Mouse (Mus musculus) spleen, postnatal 14 days (tissue): Measurements from ENCODE around the gene Hoxb3.

Experiments
- DNase-seq, 2 experiments: peaks; one replicate each; pipeline ENCODE4 v3.0.0; 2021 to 2022; ENCODE audit warnings: low spot score in 2 of 2

The Hoxb3 gene

GRCm38 (mm10) chr11:96288455-96289221 is 34.5 kb upstream of the Hoxb3 start:
- DNase-seq, result no peak

DNA sequence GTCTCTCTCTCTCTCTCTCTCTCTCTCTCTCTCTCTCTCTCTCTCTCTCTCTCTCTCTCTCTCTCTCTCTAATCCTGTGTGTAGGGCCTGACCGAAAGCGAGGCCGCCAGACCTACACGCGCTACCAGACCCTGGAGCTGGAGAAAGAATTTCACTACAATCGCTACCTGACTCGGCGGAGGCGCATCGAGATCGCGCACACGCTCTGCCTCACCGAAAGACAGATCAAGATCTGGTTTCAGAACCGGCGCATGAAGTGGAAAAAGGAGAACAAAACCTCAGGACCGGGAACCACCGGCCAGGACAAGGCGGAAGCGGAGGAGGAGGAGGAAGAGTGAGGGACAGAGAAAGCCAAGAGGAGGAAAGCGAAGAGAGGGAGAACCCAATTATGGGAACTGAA is 33.8 kb upstream of the Hoxb3 start:
- no peak for DNase-seq

GRCm38 (mm10) chr11:96289837-96290236 is 33.3 kb upstream of the Hoxb3 start:
- DNase-seq, result no peak

DNA sequence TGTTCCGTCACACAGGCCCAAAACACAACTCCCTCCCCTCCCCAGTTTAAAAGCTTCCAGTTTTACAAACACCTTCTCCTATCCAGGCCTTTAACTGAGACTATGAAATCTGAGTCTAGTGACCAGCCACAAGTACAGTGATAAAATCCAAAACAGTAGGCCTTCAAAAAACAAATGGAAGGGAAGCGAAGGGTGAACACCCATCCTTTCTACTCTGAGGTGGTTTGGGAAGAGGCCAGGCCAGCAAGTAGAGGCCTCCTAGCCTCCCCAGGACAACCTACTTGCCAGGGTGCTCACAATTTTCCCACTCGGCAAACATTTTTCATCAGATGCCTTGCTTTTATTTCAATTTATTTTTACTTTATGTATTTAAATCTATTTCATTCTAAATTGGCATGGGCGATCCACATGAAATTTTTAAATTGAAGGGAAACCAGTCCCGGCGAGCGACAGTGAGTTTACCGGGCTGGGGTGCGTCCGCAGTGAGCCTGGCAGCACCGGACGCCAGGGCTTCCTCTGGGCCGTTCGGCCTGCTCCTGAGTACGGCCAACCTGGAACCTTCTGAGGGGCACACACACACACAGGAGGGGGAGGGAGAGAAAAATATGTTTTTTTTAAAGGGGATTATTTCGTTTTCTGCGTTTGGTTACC is 32.3 kb upstream of the Hoxb3 start:
- no peak for DNase-seq

- DNase-seq, result no peak
These were observed 31.2 kb upstream of the Hoxb3 start, which contains the start of gene Hoxb6 for GRCm38 (mm10) chr11:96291681-96292564. TSS of gene Hoxb6 (plus strand) at chr11:96292476.

- no peak for DNase-seq
These were observed 30.4 kb upstream of the Hoxb3 start for GRCm38 (mm10) chr11:96292565-96293301.

DNA sequence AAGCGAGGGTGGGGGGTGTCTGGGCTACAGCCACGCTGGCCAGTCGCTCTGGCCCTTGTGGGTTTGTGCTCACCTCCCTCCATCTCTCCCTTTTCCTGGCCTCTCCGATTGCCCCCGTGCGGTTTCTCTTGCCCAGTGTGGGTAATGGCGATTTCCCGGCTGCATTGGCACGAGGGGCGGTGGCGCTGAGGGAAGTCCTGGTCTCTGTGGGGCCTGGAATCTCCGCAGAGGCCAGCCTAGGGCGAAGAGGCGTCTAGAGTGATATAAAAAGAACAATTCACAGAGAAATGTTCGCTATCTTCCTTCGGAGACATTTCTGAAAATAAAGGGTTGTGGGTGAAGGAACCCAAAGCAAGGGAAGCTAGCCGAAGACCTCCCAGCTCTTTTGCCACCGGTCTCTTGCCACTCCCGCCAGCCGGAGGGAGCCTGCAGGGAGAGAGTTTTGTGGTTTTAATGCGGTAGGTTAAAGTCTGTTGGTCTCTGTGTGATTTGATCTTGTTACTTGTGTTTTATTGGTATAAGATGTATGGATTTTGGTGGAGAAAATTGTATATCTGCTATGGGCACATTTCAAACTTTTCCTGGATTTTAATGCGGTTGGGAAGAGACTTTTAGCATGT is 29.7 kb upstream of the Hoxb3 start:
- DNase-seq, result no peak

DNA sequence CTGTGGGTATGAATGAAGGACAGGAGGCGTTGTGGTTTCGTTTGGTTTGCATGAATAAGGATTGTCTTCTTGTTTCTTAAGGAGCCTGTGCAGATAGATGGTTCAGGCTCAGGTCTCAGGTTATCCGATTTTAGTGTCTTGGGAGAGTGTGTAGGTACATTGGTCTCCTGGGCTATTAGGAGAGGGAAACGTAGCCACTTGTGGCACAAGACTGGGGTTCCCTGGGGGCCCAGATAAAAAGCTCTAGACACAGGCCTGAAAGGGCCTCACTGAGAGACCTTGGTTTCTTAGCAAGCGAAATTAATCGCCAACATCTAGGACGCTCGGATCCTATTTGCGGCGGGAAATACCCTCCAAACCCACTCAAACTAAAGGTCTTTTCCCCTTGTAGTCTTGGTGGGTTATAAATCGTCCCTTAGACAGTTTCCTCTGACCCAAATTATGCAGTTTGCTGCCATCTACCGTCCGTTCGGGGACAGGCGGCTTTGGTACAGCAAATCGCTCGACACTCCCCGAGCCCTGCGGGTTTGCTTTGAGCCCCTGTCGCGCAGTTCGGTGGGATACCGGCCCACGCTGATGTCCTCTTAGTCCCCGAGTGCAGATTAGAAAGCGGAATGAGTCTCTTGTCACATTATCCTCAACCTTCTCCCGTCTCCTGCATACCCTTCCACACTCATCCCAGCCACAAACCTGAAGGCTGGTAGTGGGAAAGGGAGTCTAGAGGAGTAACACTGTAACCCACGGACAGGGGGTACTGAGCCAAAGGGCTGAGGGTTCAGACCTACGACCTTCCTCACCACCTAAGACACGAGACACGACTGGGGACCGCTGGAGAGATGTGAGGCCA is 28.7 kb upstream of the Hoxb3 start:
- DNase-seq, result peak in 1 of 2 experiments; percentile 47

DNA sequence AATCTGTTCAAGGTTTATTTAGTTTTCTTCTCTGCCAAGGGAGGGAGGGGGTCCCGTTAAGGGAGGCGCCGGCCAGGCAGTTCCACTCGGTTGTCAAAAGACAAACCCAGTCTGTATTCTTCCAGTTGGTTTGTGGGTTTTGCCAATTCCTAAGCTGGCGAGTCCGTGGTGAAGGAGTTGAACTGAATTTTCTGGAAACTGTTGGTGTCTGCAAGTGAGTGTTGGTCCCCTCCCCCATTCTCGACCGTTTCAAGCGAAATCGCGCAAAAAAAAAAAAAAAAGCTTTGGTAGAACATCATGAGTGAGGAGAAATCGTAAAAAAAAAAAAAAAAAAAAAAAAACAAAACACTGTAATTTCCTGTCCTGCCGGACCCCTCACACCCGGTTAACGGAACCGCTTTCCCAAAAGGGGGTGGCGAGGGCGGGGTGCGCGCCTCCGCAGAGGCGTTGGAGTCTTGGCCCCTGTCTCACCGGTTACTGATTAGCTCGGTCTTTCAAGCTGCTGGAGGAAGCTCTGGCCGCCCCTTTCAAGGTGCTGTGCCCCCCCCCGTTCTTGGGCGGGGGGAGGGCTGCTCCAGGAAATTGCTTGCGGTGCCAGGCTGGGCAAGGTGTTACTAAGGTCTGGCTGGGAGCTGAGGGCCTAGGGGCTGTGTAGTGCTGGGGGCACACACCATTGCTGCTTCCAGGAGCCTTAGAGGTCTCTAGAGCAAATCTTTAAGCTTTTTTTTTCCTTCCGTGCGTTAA is 27.9 kb upstream of the Hoxb3 start:
- no peak for DNase-seq

- DNase-seq, result no peak
These were observed 26.1 kb upstream of the Hoxb3 start for GRCm38 (mm10) chr11:96296997-96297396.

- DNase-seq, result no peak
These were observed 25.7 kb upstream of the Hoxb3 start for GRCm38 (mm10) chr11:96297428-96297827.

GRCm38 (mm10) chr11:96297968-96298635 is 25.0 kb upstream of the Hoxb3 start:
- no peak for DNase-seq

DNA sequence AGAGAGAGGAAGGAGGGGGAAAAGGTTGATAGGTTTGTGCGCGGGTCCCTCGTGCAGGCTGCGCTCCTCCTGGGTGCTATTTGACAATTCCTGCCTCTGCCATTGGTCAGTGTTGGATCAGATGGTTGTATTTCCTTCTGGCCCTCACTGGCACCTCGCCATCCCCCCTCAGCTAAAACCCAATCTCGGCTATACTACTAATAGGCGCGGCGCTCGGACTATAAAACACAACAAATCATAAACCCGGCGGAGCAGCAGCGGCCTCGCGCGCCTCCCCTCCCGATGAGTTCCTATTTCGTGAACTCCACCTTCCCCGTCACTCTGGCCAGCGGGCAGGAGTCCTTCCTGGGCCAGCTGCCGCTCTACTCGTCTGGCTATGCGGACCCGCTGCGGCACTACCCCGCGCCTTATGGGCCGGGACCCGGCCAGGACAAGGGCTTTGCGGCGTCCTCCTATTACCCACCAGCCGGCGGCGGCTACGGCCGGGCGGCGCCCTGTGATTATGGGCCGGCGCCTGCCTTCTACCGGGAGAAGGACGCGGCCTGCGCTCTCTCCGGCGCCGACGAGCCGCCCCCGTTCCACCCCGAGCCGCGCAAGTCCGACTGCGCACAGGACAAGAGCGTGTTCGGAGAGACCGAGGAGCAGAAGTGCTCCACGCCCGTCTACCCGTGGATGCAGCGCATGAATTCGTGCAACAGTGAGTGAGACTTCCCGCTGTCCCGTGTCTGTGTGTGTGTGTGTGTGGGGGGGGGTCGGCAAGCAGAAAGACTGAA is 24.0 kb upstream of the Hoxb3 start:
- no peak for DNase-seq

GRCm38 (mm10) chr11:96299781-96300180 is 23.3 kb upstream of the Hoxb3 start:
- no peak for DNase-seq

DNA sequence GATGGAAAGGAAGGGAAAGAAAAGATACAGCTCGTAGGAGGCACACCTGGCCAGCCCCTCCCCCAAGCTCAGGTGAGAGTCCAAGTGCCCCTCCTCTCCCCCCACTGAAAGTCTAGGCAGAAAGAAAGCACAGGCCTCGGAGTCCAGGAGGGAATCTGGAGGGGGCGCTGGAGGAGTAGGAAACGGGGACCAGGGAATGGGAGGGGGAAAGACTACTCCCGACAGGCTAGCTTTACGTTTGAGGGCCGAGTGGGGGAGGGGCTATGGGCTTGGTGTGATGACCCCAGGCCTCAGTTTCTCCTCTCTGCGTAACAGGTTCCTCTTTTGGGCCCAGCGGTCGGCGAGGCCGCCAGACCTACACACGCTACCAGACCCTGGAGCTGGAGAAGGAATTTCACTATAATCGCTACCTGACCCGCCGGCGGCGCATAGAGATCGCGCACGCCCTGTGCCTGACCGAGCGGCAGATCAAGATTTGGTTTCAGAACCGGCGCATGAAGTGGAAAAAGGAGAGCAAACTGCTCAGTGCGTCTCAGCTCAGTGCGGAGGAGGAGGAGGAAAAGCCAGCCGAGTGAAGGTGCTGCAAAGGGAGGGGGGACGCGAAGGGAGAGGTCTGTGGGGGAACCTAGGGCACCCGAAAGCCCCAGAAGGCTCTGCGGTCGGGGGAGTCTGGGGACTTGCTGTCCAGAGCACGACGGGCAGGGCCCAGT is 22.6 kb upstream of the Hoxb3 start:
- DNase-seq, result no peak

DNA sequence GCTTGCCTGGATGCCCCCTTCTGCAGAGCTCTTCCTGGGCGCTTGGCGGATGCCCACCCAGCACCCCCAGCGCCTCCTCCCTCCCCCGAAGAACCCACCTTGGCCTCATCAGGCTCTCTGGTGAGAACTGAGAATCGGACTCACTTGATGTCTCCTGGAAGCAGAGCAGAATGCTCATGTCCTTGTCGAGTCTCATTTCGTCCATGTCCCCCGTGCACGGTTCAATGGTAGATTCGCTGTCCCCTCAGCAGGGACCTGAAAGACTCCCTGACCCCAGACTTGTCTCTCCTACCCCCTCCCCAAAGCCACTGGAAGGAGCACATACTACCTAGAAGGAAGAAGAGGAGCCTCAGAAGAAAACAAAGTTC is 22.1 kb upstream of the Hoxb3 start:
- DNase-seq, result no peak

DNA sequence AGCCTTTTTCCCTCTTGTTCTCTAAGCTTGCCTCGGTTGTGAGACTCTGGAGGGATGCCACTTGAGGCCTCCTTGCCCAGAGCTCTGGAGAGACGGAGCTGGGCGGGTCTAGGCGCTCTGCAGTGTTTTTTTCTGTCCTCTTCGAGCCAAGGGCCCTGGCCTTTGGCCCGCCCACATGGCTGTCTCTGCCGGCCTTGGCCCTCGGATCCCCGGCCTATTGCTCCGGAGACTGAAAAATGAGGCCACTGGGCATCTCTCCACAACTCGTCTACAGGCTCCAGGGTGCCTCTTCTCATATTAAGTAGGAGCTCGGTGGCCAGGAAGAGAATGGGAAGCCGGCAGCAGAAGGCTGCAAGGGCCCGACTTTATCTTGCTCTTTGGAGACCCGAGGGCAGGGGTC is 21.3 kb upstream of the Hoxb3 start:
- no peak for DNase-seq
